Mouse (Mus musculus) urinary bladder, postnatal 25 days (tissue): ENCODE results near the gene Ppp1r10.
"Not testable (repeated sequence)": the region's sequence is repeated elsewhere in the genome, so short reads cannot be mapped to it uniquely, and the experiment has no call there.

Experiments used
- DNase-seq: peaks from one replicate; pipeline ENCODE4 v3.0.0; 2022; ENCODE audit warnings: low spot score

Gene Ppp1r10

DNA sequence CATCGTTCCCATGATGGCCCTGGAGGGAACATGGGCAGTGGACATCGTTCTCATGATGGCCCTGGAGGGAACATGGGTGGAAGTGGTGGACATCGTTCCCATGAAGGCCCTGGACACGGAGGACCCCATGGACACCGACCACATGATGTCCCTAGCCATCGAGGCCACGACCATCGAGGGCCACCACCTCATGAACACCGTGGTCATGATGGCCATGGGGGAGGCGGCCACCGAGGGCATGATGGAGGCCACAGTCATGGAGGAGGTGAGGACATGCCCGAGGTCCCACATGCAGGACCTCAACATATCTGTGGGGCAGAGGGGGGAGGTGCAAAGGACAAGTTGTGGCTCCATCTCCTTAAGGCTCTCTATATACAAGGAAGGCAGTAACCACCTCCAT is 14.4 kb downstream of the Ppp1r10 start:
- no peak for DNase-seq

GRCm38 (mm10) chr17:35932608-35933007 is 16.4 kb downstream of the Ppp1r10 start:
- no peak for DNase-seq

GRCm38 (mm10) chr17:35935763-35936162 is 19.5 kb downstream of the Ppp1r10 start:
- DNase-seq, result not testable (repeated sequence)

DNA sequence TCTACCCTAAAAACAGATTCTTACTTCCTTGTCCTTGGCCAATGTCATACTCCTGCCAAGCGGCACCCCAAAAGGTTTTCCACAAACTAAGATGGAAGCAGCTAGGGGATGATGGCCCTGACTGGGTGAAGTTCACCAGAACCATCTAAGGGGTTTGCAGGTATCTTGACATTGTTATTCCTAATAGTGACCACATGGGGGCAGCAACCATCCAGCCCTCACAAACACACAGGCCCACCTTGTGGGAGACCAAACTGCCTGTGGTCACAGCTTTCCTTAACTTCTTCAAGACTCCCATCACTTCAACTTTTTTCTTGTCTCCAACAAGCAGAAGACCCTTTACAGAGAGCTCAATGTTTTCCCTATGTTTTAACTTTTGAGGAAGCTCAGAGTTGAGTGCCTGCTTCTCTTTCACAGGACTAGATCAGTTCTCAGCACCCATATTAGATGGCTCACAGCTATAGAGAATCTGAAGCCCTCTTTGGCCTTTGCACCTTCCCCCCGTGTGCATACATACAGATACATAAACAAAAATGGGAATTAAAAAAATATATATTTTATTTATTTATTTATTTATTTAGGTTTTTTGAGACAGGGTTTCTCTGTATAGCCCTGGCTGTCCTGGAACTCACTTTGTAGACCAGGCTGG is 21.6 kb downstream of the Ppp1r10 start:
- no peak for DNase-seq

GRCm38 (mm10) chr17:35939108-35939507 is 22.9 kb downstream of the Ppp1r10 start:
- DNase-seq, result no peak

DNA sequence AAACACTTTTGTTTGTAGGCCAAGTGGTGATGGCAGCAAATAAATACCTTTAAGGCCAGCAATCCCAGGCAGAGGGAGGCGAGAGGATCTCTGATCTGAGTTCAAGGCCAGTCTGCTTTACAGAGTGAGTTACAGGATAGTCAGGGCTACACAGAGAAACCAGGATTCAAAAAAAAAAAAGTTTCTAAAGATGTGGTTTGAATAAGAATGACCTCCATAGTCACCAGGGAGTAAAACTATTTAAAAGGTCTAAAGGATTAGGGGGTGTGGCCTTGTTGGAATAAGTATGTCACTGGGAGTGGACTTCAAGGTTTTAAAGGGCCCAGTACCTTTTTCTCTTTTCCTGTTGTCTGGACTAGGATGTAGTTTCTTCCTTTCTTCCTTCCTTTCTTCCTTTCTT is 23.7 kb downstream of the Ppp1r10 start:
- no peak for DNase-seq

GRCm38 (mm10) chr17:35950946-35951345 is 34.7 kb downstream of the Ppp1r10 start:
- DNase-seq, result not testable (repeated sequence)

GRCm38 (mm10) chr17:35952559-35952958 is 36.3 kb downstream of the Ppp1r10 start:
- DNase-seq, result not testable (repeated sequence)

DNA sequence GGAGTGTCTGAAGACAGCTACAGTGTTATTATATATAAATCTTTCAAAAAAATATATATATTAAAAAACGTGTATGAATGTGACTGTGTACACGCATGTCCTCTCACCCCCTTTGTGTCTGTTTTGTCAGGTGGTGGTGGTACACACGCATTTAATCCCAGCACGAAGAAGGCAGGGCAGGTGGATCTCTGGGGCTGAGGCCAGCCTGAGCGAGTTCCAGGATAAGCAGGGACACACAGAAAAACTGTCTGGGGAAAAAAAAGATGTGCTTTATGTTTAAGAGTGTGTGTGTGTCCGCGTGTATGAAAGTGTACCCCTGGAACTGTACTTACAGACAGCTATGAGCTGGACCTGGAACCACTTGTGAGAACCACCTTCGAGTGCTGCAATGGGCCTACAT is 38.4 kb downstream of the Ppp1r10 start:
- no peak for DNase-seq

- DNase-seq, result no peak
These were observed 42.4 kb downstream of the Ppp1r10 start for GRCm38 (mm10) chr17:35958533-35959223.

- no peak for DNase-seq
These were observed 47.0 kb downstream of the Ppp1r10 start for GRCm38 (mm10) chr17:35963279-35963678.

- no peak for DNase-seq
These were observed 51.4 kb downstream of the Ppp1r10 start for GRCm38 (mm10) chr17:35967621-35968020.

- DNase-seq, result peak; percentile 99
These were observed 53.5 kb downstream of the Ppp1r10 start, which contains the start of gene Abcf1 for GRCm38 (mm10) chr17:35969418-35970389. Abcf1 (minus strand) TSS chr17:35969761.

- no peak for DNase-seq
These were observed 55.9 kb downstream of the Ppp1r10 start for GRCm38 (mm10) chr17:35972131-35972530.

DNA sequence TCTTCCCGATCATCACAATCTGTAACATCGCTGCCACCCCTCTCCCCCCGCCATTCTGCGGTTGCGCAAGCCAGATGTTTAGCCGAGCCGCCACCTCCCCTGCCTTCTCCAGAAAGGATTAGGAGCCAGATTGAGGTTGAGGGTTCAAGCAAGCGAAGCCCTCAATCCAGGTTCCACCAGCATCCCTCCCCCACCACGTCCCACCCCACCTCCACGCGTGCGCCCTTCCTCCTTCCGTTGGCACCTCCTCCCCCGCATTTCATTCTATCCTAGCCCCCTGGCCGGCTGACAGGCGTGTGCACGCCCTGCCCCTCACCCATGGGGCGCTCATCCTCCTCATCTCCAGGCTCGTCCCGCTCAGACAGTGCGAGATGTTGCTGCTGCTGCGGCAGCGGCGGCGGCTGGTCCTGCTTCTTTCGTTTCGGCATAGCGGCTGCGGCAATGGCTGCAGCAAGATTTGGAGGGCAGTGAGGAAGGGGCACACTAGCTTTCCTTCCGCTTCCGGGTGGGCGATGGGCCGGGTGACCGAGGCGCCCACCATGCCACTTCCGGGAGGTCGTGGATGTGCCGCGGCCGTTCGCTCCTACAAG is 62.7 kb downstream of the Ppp1r10 start:
- peak; percentile 21 for DNase-seq

- DNase-seq, result peak; percentile 89
These were observed 63.4 kb downstream of the Ppp1r10 start, which contains the start of the genes Gnl1 and Prr3 for GRCm38 (mm10) chr17:35979401-35980362. Gnl1 (plus strand) TSS chr17:35979851. Prr3 (minus strand) TSS chr17:35980236.

GRCm38 (mm10) chr17:35980363-35980754 is 64.1 kb downstream of the Ppp1r10 start:
- peak; percentile 44 for DNase-seq

DNA sequence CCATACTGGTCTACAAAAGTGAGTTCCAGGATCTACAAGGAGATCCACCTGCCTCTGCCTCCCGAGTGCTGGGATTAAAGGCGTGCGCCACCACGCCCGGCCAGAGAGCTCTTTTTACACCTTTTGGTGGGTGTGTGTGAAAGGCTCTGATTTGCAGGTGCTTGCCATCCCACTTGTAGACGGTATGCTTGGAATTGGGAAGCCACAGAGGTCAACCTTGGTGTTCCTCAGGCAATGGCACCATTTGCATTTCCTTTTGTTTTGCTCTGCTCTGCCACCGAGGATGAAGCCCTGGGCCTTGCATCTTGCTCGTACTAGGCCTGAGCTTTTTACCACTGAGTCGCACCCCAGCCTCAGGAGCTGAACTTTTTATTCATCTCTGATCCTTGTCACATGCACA is 65.5 kb downstream of the Ppp1r10 start:
- DNase-seq, result no peak
